Mouse (Mus musculus) gastrocnemius, postnatal 4 days (tissue): ENCODE data around the gene Arhgap22. TPM values are rescaled to one million over a fixed set of nuclear protein-coding genes. Genes with fewer than 3 reads are reported as not detected.

Source experiments
- DNase-seq, 2 experiments: peaks; one replicate each; pipeline ENCODE4 v3.0.0; 2021 to 2022; ENCODE audit warnings: low spot score in 2 of 2, mixed read lengths in 2 of 2
- total RNA-seq, 2 experiments: library from RNA; stranded (reverse); gene quantifications; 2 replicates each; pipeline ENCODE4 v1.2.3; 2021

Arhgap22 gene
- total RNA-seq, 2 experiments from 2014 or later: 1.9 to 3.5 TPM

DNA sequence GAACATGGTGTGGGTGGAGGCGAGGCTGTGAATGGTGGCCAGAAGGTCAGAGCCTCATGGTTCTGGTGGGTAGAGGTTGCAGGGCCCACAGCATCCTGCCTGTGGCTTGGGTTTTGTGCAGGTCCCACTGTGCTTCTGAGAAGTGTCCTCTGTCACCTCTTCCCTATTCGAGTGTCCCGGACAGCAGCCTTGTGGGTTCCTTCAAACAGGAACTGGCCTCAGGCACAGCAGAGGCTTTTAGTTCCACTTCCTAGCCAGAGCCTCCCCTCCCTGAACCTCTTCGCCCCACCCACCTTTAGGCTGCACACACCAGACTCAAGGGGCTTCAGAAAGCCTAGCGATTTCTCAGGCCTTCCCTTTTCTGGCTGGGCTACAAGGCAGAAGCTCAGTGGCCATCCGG is 110.7 kb downstream of the Arhgap22 start:
- DNase-seq: no peak

DNA sequence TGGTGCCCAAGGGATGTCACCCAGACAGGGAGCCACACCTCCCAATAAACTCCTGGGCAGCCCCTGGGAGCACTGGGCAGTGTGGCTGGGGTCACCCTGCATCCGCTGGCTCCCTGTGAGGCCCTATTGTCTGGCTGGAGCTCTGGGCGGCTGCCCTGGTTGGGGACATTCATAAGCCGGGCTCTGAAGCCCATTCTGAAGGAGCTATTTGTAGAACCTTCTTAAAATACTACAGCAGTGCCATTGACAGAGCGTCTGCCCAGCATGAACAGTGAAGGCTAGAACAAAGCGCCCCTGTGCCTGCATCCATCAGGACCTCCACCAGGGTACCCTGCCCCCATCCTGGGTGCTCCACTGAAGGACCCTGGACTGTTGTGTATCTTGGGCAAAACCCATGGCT is 114.5 kb downstream of the Arhgap22 start:
- no peak for DNase-seq

GRCm38 (mm10) chr14:33329297-33329805 is 115.5 kb downstream of the Arhgap22 start:
- DNase-seq: no peak

DNA sequence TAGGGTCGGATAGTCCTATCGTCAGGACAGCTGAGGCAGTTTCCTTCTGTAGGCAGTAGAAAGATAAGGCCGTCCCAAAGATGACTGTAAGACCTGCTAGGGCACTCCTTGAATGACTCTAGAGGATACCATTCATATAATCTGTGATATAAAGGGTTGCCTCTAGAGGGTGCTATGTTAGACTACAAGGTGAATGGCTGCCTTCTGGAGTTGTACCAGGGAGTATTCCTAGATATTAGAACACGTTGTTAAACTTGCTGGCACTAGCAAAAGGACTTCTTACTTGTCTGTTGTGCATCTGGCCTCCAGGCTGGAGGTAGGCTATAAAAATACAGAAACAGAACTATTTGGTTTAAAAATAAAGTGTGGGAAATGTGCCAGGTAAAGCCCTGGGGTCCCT is 117.2 kb downstream of the Arhgap22 start:
- no peak for DNase-seq

DNA sequence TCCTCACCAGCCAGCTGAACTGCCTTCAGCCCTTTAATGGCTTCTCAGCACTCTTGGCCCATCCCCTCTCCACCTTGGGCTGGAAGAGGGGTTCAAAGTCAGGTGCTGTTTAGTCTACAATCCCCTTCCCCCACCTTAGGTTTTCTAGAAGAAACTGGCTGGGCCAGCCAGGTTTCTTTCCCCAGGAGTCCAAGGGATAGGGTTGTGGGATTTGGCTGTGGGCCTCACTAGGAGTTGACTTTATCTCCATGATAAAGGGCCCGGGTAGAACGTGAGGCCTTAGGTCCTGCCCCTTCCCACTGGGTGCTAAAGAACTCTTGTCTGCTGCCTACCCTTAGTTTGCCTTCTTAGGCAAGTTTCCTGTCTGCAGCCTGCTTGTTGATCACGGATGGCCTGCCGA is 117.8 kb downstream of the Arhgap22 start:
- DNase-seq: no peak

DNA sequence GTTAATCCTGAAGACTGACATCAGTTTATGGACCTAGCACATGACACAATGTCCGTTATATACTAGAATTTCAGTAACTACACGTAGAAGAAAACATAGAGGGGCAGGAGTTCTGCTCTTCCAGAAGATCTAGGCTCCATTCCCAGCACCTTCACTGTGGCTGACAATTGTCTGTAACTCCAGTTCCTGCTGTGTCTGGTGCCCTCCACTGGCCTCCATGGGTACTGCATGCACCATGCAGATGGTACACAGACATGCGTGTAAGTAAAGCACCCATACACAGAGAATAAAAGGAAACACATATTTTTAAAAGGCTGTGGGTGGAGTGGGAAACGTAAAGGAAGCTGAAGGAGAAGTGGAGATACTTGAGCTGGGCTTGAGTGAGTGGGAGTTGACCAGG is 120.0 kb downstream of the Arhgap22 start:
- DNase-seq: no peak

GRCm38 (mm10) chr14:33334402-33334801 is 120.6 kb downstream of the Arhgap22 start:
- no peak for DNase-seq

GRCm38 (mm10) chr14:33335733-33336132 is 121.9 kb downstream of the Arhgap22 start:
- DNase-seq: no peak

DNA sequence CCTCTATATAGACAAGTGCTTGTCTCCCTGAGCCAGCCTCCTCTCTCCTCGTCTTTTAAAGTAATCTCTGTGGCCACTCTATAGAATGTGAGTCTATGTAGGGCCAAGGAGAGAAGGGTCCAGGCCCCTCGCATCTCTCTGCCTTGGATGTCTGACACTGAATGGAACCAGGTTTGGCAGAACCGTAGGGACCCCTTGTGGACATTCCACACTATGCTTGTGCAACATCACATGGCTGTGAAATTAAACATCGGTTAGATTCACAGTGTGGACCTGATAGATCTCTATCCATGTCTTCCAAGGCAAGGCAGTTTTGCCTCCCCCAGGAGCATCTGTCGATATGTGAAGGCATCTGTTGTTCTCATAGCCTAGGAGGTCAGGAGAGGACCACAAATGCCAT is 124.9 kb downstream of the Arhgap22 start:
- no peak for DNase-seq

DNA sequence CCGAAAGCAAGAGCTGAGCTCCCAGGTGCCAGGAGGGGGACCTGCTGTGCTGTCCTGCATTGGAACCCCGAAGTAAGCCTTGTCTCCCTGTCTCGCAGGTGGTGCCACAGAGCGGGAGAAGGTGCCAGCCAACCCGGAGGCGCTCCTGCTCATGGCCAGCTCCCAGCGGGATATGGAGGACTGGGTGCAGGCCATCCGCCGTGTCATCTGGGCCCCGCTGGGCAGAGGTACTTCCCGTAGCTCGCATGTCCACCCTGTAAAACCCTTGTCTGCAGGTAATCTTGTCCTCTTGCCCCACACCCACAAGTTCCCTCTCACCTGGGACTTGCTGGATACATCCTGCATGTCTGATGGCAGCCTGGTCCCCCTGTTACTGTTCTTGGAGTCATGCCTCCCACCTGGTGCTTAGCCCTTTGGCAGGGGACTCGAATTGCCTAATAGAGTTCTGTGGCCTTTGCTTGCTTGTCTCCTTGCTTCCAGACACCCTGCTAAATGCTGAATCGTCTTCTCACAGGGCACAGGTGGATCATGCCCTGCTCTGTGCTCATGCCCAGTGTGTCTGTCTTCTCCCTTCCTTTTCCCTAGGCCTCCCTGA is 129.4 kb downstream of the Arhgap22 start:
- no peak for DNase-seq

DNA sequence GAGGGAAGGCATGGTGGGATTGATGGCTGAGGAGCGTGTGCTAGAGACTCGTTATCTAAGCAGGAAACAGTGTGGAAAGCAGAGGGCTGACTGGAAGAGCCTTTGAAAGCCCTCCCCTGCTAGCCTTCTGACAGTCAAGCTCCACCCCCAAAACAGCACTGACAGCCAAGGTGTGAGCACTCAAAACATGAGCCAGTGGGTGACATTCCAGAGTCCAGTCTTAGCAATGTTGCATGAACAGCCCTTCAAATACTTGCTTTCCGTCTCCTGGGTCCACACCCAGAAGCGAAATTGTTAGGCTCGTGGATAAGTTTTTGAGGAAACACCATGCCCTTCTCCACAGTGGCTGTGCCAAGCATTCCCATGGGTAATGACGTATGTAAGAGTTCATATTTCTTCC is 132.7 kb downstream of the Arhgap22 start:
- DNase-seq: no peak

DNA sequence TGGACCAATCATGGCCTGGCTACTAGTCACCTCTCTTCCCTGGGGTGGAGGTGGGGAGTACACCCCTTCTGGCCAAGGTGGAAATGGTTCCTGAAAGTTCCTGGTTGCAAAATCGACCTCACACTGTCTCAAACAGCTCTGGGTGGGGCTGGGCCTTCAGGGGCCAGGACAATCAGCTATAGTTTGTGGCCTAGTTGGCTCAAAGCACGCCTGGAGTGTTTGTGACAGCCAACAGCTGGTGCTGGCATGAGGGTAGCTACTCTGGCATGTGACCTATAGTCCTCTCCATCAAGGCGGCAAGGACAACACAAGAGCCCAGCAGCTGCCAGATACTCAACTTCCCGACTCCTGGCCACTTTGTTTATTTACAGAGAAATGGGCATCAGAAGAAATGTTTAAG is 133.9 kb downstream of the Arhgap22 start:
- no peak for DNase-seq

GRCm38 (mm10) chr14:33348146-33348545 is 134.3 kb downstream of the Arhgap22 start:
- DNase-seq: no peak

GRCm38 (mm10) chr14:33351019-33351418 is 137.2 kb downstream of the Arhgap22 start:
- DNase-seq: no peak

GRCm38 (mm10) chr14:33351984-33352722 is 138.3 kb downstream of the Arhgap22 start:
- no peak for DNase-seq

GRCm38 (mm10) chr14:33352890-33353289 is 139.1 kb downstream of the Arhgap22 start:
- DNase-seq: no peak

DNA sequence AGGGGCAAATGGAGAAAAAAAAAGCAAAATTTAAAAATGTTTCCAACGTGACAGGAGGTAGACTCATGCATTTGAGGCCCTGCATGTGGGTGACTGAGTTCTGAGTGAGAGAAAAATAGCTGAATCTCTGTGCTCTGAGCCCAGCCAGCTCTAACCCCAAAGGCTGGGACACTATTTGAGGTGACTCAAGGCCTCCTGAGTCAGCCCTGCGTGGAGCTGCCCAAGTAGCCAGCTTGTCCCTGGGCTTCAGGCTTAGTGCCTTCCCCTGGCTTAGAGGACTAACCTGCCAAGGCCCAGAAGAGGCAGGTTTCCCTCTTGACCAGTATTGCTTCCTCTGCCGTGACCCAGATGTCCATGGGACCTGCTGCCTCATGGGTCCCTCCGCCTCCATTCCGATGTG is 141.4 kb downstream of the Arhgap22 start:
- no peak for DNase-seq

DNA sequence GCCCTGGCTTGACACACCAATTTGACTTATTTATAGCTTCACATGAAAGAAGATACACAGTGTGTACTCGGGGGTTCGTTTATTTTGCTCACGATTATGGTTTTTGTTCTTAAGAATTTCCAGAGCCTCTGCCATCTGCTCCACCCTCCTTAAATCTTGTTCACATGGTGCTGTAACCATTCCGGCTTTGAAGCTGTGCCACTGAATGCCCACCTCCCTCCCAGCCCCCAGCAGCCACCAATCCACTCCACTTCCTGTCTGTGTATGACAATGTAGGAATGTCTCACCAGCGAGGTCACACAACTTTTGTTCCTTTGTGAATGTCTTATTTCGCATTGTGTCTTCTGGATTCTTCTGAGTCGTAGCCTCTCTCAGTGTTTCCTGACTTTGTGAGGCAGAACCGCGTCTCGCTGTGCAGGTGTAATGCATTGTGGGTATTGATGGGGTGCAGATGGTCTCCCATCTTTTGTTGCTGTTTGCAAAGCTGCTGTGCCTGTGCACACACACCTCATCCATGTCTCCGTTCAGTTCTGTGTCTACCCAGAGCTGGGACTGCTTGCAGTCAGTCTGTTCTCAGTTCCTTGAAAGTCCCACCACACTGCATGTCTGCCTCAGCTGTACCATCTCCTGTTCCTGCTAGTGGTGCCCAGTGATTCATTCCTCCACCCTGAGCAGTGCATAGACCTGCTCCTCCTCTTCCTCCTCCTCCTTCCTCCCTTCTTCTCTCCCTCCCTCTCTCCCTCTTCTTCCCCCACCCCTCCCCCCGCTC is 144.0 kb downstream of the Arhgap22 start:
- no peak for DNase-seq

DNA sequence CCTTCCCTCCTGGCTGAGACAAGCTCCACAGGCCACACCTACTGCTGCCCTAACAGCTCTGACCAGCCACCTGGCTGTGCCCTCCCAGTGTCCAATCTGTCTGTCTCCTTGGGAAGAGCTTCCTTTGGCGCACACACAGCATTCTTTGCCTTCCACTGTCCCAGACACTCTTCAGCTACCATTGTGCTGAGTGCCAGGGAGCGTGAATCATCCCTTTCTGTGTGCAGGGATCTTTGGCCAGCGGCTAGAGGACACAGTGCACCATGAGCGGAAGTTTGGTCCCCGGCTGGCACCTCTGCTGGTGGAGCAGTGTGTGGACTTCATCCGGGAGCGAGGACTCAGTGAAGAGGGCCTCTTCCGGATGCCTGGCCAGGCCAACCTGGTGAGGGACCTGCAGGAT is 145.1 kb downstream of the Arhgap22 start:
- no peak for DNase-seq

DNA sequence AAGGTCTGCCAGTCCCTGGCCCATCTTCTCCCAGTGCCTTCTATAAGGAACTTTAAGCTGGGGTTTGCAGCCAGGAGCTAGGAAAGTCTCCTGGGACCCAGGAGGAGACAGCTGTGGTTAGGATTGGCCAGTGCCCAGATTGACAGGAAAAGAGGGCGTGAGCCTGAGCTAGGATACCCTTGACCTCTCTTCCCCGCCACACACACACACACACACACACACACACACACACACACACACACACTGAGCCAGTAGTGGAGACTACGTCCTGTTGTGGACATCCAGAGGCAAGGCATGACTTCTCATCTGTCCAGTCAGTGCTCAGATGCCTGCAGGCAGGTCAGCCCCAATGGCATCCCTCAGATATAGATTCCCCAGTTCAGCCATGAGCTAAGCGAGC is 147.7 kb downstream of the Arhgap22 start:
- DNase-seq: no peak

GRCm38 (mm10) chr14:33362122-33362521 is 148.3 kb downstream of the Arhgap22 start:
- peak in 1 of 2 experiments; percentile 8 for DNase-seq

DNA sequence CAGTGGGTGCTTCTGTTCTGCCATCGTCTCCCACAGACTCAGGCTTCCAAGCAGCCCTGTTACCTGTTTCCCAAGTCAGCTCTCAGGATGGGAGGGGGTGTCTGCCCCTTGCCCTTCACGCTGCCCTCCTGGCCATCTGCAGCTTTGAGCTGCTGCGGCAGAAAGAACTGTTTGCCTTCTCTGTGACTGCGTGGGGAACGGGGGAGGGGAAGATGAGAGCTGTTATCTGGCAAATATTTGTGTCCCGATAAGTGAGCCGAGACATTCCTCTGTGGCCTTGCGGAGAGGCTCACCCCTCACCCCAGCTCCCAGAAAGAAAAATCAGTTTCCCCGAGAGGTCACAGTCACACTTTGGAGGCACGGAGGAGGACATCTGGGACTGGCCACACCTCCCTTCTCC is 149.0 kb downstream of the Arhgap22 start:
- peak in 1 of 2 experiments; percentile 6 for DNase-seq
